Mouse (Mus musculus) gonadal fat pad, adult 2 months (tissue): ENCODE results near the gene Hsd3b6. TPM values are rescaled to one million over a fixed set of nuclear protein-coding genes. Genes with fewer than 3 reads are reported as not detected.
"Not testable (repeated sequence)": the region's sequence is repeated elsewhere in the genome, so short reads cannot be mapped to it uniquely, and the experiment has no call there.

Source experiments
- DNase-seq: peaks from one replicate; pipeline ENCODE4 v3.0.0-alpha.2; 2012; ENCODE audit warnings: low read depth
- polyA plus RNA-seq: library from polyadenylated mRNA; depleted of rRNA; stranded (reverse); fragments of >200 nt; gene quantifications from 2 replicates; pipeline ENCODE4 v1.2.3, GENCODE M21; 2012; rRNA removed

Hsd3b6 gene
- 0.20 TPM in 1 of 2 replicates, not detected in the other for polyA plus RNA-seq

DNA sequence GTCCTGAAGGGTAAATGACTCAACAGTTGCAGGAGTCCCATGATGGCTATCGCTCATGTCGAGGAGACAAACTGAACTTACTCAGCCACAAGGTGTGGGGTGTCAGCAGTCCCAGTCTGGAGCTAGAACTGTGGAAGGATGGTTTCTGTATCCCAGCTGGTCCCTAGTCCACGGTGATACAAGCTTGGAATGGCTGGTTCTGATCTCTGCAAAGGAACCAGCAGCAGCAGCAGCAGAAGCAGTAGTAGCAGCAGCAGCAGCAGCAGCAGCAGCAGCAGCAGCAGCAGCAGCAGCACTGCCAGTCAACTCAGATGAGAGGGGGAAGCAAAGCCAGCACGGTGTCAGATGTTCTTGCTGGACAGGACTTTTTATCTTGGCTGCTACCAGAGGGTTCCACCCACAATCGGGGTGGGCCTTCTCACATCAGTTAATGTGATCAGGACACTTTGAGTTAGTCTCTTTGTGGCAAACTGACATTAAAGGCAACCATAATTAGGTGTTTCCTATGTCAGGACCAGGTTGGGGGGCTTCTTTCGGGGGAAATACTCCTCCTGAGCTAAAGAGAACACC is at the start of gene Hsd3b6:
Gene Hsd3b6 (minus strand): TSS at position 343 of the 570 bp plus-strand sequence.
- DNase-seq: no peak

GRCm38 (mm10) chr3:98862800-98863199 is 48.6 kb upstream of the Hsd3b6 start:
- no peak for DNase-seq

DNA sequence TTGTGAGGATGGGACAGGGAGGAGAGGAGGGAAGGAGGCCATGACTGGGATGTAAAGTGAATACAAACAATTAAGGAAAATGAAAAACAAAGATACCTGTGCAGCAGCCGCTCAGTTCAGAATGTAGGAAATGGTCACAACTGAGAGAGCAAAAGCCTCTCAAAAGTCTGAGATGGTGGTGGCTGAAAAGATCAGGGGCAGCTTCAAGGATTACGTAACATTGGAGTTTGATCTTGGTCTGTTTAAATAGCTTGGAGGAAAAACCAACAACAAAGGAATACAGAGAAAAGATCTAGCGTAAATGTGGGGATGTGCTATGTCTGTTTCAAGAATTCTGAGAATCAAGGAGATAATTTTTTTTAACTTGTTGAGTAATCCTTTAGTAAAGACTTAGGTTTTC is 45.3 kb upstream of the Hsd3b6 start, which contains the start of gene Hsd3b1:
Gene Hsd3b1 (minus strand): TSS at position 219 of the 400 bp plus-strand sequence.
- no peak for DNase-seq

- DNase-seq: no peak
Observed at GRCm38 (mm10) chr3:98858051-98858450, 43.8 kb upstream of the Hsd3b6 start.

DNA sequence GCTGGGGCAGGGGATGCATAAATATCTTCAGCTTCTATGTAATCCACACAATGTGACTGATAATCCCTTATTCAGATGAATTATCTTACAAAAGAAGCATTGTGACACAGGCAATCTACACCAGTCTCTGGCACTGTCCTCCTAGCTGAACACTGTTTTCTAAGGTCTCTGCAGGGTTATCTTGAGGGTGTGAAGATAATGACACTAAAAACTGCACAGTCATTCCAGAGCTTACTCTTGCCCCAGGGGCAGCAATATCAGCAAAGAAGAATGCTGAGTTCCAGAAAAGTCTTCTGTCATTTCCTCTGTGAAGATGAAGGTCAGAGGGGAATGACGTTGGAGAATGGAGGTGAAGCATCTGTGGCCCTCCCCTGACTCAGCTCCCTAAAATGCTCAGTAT is 42.6 kb upstream of the Hsd3b6 start:
- DNase-seq: no peak

DNA sequence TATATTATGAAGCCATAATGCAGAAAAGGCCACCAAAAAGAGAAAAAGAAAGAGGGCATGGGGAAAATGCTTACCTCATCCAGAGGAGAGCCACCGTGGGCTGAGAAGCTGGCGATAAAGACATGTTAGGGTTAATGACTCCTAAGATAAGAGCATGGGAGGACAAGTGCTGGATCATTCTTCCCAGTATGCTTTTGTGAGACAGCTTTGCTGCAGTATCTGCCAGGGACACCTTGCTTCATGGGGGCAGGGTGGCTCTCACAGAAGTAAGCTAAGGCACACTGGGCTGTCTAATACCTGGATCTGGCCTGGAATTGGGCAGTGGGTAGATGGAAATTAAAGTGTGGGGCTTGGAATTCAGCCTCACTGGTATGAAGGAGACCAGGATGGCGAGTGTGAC is 40.9 kb upstream of the Hsd3b6 start:
- no peak for DNase-seq

GRCm38 (mm10) chr3:98853685-98854084 is 39.4 kb upstream of the Hsd3b6 start:
- DNase-seq: no peak

- DNase-seq: no peak
Observed at GRCm38 (mm10) chr3:98853051-98853450, 38.8 kb upstream of the Hsd3b6 start.

- DNase-seq: no peak
Observed at GRCm38 (mm10) chr3:98852631-98853030, 38.4 kb upstream of the Hsd3b6 start.

DNA sequence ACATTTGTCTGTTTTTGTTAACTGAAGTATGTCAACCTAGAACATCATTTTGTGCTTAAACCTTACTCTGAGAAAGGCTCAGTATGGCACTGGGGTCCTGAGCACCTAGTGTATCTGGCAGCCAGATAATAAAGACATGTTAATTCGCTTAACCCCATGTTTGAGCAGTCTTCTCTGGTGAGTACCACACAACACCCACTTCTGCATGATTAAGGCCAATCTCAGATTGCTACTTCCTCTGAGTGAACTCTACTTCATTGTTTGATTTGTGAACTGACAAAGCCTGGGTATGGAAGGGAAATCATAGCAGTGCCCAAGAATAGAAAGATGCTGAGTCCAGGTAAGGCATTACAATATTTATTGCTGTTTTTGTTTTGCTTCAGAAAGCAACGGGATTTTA is 37.6 kb upstream of the Hsd3b6 start:
- no peak for DNase-seq

- no peak for DNase-seq
Observed at GRCm38 (mm10) chr3:98850262-98850661, 36.0 kb upstream of the Hsd3b6 start.

GRCm38 (mm10) chr3:98848898-98849297 is 34.7 kb upstream of the Hsd3b6 start:
- DNase-seq: no peak

- DNase-seq: not testable (repeated sequence)
Observed at GRCm38 (mm10) chr3:98812653-98813052, 1.6 kb downstream of the Hsd3b6 start.

DNA sequence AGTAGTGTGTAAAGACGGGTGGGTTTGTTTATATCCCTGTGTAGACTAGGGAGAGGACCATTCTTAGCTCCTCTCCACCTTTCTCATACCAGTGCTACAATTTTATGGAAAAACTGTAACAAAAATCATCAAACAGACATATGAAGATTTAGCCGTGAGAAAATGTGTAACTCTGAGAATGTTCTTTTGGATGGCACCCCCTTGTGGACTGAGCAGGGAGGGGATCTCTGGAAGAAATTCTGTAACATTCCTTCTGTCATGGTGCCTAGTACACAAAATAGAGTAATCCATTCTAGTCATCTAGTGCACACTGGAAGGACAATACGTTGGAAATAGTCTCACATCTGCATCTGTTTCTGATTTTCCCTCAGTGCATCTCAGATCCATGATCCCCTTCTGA is 9.2 kb downstream of the Hsd3b6 start:
- not testable (repeated sequence) for DNase-seq

GRCm38 (mm10) chr3:98786551-98786950 is 27.7 kb downstream of the Hsd3b6 start:
- no peak for DNase-seq

- DNase-seq: no peak
Observed at GRCm38 (mm10) chr3:98782181-98782868, 31.9 kb downstream of the Hsd3b6 start.

DNA sequence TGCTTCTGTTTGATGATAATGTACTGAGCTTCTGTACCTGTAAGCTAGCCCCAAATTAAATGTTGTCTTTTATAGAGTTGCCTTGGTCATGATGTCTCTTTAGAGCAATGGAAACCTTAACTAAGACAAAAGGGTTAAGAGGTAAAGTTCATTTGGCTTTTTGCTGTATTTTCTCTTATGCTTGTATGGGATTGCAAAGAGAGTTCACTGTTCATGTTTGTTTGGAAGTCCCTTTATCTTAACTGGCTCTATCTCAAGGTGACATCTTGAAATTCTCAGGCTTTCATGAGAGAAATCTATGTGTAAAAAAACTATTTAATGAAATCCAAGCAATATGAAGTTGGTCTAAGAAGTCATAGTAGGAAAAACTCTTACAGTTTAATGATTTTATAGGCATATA is 33.3 kb downstream of the Hsd3b6 start:
- no peak for DNase-seq

DNA sequence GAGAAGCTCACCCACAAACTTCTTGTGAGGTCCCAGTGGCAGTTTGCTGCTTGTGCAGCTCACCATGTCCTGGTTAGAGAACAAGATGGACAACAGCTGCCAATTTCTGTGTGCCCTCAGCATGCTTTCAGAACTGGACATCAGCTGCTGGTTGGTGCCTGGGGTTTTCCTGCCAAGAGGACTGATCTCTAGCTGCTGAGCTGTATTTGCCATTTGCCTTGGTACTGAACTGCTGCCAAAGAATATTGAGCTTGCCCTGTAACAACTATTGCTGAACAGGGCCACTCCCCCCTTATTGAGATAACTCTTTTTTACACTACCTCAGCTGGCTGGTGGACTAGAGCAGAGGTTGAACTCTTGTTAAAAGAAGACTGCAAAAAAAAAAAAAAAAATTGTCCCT is 50.1 kb downstream of the Hsd3b6 start:
- no peak for DNase-seq

DNA sequence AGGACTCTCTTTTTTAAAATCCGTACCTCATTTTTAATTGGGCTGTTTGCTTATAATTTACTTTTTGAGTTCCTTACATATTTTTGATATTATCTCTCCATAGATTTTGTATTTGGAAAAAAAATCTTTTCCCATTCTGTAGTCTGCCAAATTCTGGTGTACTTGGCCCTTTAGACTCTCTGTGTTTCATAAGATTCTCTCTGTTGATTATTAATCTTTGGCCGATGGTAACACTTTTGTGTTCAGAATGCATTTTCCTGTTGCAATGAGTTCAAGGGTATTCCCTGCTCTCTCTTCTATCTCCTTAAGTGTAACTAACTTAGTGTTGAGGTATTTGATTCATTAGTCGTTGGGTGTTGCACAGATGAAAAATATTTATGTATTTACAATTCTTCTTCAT is 57.4 kb downstream of the Hsd3b6 start:
- no peak for DNase-seq
